Mouse (Mus musculus) MEL (cell line): ENCODE data around the gene Lpcat2b. TPM values are rescaled to one million over a fixed set of nuclear protein-coding genes. Genes with fewer than 3 reads are reported as not detected.

Experiments
- DNase-seq: peaks from one replicate; pipeline ENCODE4 v3.0.0; 2011; ENCODE audit warnings: low read depth, low spot score
- H3K27ac ChIP-seq: 2 replicates; pipeline ENCODE4 v1.5.1; 2012; ENCODE audit warnings: low read depth, mild to moderate bottlenecking, control low read depth, low read length, moderate library complexity; ENCODE audit not compliant: control insufficient read depth
- H3K27me3 ChIP-seq, 2 experiments: fragments of 150-350 bp in 1 of 2; sonication (generic) in 1 of 2; 2 replicates each; pipeline ENCODE4 v1.6.1; 2012; ENCODE audit warnings: low read length in 2 of 2, mild to moderate bottlenecking in 2 of 2, improper control_type of control experiment in 1 of 2, moderate library complexity in 1 of 2; ENCODE audit not compliant: insufficient read depth in 2 of 2, control insufficient read depth in 1 of 2
- H3K36me3 ChIP-seq, 2 experiments: 2 replicates each; pipeline ENCODE4 v1.6.1; 2012 to 2014; ENCODE audit warnings: low read length in 2 of 2, improper control_type of control experiment in 1 of 2, inconsistent platforms in 1 of 2, mild to moderate bottlenecking in 1 of 2; ENCODE audit not compliant: insufficient read depth in 2 of 2, control insufficient read depth in 1 of 2
- H3K4me1 ChIP-seq, 2 experiments: fragments of 150-350 bp in 1 of 2; sonication (generic) in 1 of 2; 2 replicates each; pipeline ENCODE4 v1.6.1; 2012; ENCODE audit warnings: low read length in 2 of 2, improper control_type of control experiment in 1 of 2, mild to moderate bottlenecking in 1 of 2; ENCODE audit not compliant: insufficient read depth in 2 of 2, control insufficient read depth in 1 of 2
- H3K4me3 ChIP-seq, 2 experiments: fragments of 150-350 bp in 1 of 2; sonication (generic) in 1 of 2; 2 replicates each; pipeline ENCODE4 v1.5.1; 2012; ENCODE audit warnings: low read depth in 2 of 2, low read length in 2 of 2, mild to moderate bottlenecking in 2 of 2, moderate library complexity in 2 of 2, control low read depth in 1 of 2, improper control_type of control experiment in 1 of 2; ENCODE audit not compliant: control insufficient read depth in 1 of 2, insufficient read depth in 1 of 2
- H3K79me2 ChIP-seq: 2 replicates; pipeline ENCODE4 v1.6.1; 2012; ENCODE audit warnings: mild to moderate bottlenecking, low read length, moderate library complexity; ENCODE audit not compliant: control insufficient read depth, poor library complexity, insufficient read depth
- H3K9ac ChIP-seq: 2 replicates; pipeline ENCODE4 v1.6.1; 2012; ENCODE audit warnings: low read depth, mild to moderate bottlenecking, control low read depth, low read length, moderate library complexity; ENCODE audit not compliant: control insufficient read depth, poor library complexity, severe bottlenecking
- H3K9me3 ChIP-seq: fragments of 150-350 bp; sonication (generic); replicated peaks from 2 replicates; pipeline ENCODE4 v1.6.1; 2012; ENCODE audit warnings: mild to moderate bottlenecking, low read length, improper control_type of control experiment, moderate library complexity; ENCODE audit not compliant: insufficient read depth
- BHLHE40 ChIP-seq: IDR thresholded peaks from 2 replicates; pipeline ENCODE4 v1.6.1; 2012; ENCODE audit warnings: low read depth, mild to moderate bottlenecking, inconsistent platforms, low read length, improper control_type of control experiment, borderline replicate concordance
- CHD1 ChIP-seq: IDR thresholded peaks from 2 replicates; pipeline ENCODE4 v1.6.1; 2012; ENCODE audit warnings: low read depth, mild to moderate bottlenecking, inconsistent platforms, low read length, improper control_type of control experiment
- CHD2 ChIP-seq: IDR thresholded peaks from 2 replicates; pipeline ENCODE4 v1.6.1; 2011; ENCODE audit warnings: low read length, improper control_type of control experiment
- CTCF ChIP-seq, 3 experiments: IDR thresholded peaks in 2 of 3; conservative IDR thresholded peaks in 1 of 3; 2 replicates each; pipeline ENCODE4 v1.5.1; 2011 to 2012; ENCODE audit warnings: low read length in 3 of 3, low read depth in 2 of 3, mild to moderate bottlenecking in 2 of 3, improper control_type of control experiment in 1 of 3, inconsistent platforms in 1 of 3, mixed read lengths in 1 of 3, moderate library complexity in 1 of 3; ENCODE audit not compliant: control insufficient read depth in 1 of 3, insufficient read depth in 1 of 3, poor library complexity in 1 of 3, severe bottlenecking in 1 of 3
- ELF1 ChIP-seq: IDR thresholded peaks from 2 replicates; pipeline ENCODE4 v1.6.1; 2014; ENCODE audit warnings: low read depth, mild to moderate bottlenecking, inconsistent platforms, low read length, improper control_type of control experiment, moderate library complexity
- EP300 ChIP-seq, 2 experiments: IDR thresholded peaks; 2 replicates each; pipeline ENCODE4 v1.6.1; 2011; ENCODE audit warnings: improper control_type of control experiment in 2 of 2, low read length in 2 of 2, low read depth in 1 of 2, mild to moderate bottlenecking in 1 of 2
- ETS1 ChIP-seq: IDR thresholded peaks from 2 replicates; pipeline ENCODE4 v1.6.1; 2012; ENCODE audit warnings: low read depth, mild to moderate bottlenecking, inconsistent platforms, low read length, improper control_type of control experiment, moderate library complexity
- GABPA ChIP-seq: IDR thresholded peaks from 2 replicates; pipeline ENCODE4 v1.6.1; 2012; ENCODE audit warnings: low read depth, mild to moderate bottlenecking, inconsistent platforms, low read length, improper control_type of control experiment, moderate library complexity
- GATA1 ChIP-seq: IDR thresholded peaks from 2 replicates; pipeline ENCODE4 v1.6.1; 2011; ENCODE audit warnings: low read depth, low read length, improper control_type of control experiment
- KAT2A ChIP-seq: conservative IDR thresholded peaks from 2 replicates; pipeline ENCODE4 v1.6.1; 2012; ENCODE audit warnings: low read depth, low read length, improper control_type of control experiment, inconsistent platforms
- MAFK ChIP-seq: IDR thresholded peaks from 2 replicates; pipeline ENCODE4 v1.6.1; 2011; ENCODE audit warnings: low read depth, mild to moderate bottlenecking, low read length, improper control_type of control experiment, borderline replicate concordance
- MXI1 ChIP-seq: IDR thresholded peaks from 2 replicates; pipeline ENCODE4 v1.6.1; 2011; ENCODE audit warnings: mild to moderate bottlenecking, low read depth, low read length, improper control_type of control experiment
- MYC ChIP-seq: IDR thresholded peaks from 2 replicates; pipeline ENCODE4 v1.6.1; 2011; ENCODE audit warnings: low read depth, mild to moderate bottlenecking, low read length, improper control_type of control experiment, moderate library complexity
- NELFE ChIP-seq: IDR thresholded peaks from 2 replicates; pipeline ENCODE4 v1.6.1; 2011; ENCODE audit warnings: low read depth, low read length, improper control_type of control experiment
- NRF1 ChIP-seq: IDR thresholded peaks from 2 replicates; pipeline ENCODE4 v1.6.1; 2014; ENCODE audit warnings: low read depth, mild to moderate bottlenecking, inconsistent platforms, low read length, improper control_type of control experiment, moderate library complexity; ENCODE audit not compliant: poor library complexity, insufficient read depth, severe bottlenecking
- RCOR1 ChIP-seq: IDR thresholded peaks from 2 replicates; pipeline ENCODE4 v1.6.1; 2012; ENCODE audit warnings: low read depth, mild to moderate bottlenecking, inconsistent platforms, low read length, improper control_type of control experiment
- SIN3A ChIP-seq: IDR thresholded peaks from 2 replicates; pipeline ENCODE4 v1.6.1; 2012; ENCODE audit warnings: low read length, improper control_type of control experiment, inconsistent platforms
- SMC3 ChIP-seq: IDR thresholded peaks from 2 replicates; pipeline ENCODE4 v1.6.1; 2011; ENCODE audit warnings: low read depth, low read length, improper control_type of control experiment
- TAL1 ChIP-seq: IDR thresholded peaks from 2 replicates; pipeline ENCODE4 v1.6.1; 2012; ENCODE audit warnings: mild to moderate bottlenecking, inconsistent platforms, low read length, moderate library complexity, mixed read lengths
- TBP ChIP-seq: IDR thresholded peaks from 2 replicates; pipeline ENCODE4 v1.8.0; 2011; ENCODE audit warnings: low read depth, low read length, improper control_type of control experiment
- TCF12 ChIP-seq: IDR thresholded peaks from 2 replicates; pipeline ENCODE4 v1.6.1; 2014; ENCODE audit warnings: low read depth, mild to moderate bottlenecking, inconsistent platforms, low read length, improper control_type of control experiment, moderate library complexity
- USF1 ChIP-seq: IDR thresholded peaks from 2 replicates; pipeline ENCODE4 v1.6.1; 2014; ENCODE audit warnings: low read depth, mild to moderate bottlenecking, inconsistent platforms, low read length, improper control_type of control experiment, moderate library complexity
- ZC3H11A ChIP-seq: IDR thresholded peaks from 2 replicates; pipeline ENCODE4 v1.6.1; 2012; ENCODE audit warnings: low read depth, mild to moderate bottlenecking, inconsistent platforms, low read length, improper control_type of control experiment
- ZMIZ1 ChIP-seq: IDR thresholded peaks from 2 replicates; pipeline ENCODE4 v1.6.1; 2012; ENCODE audit warnings: low read depth, mild to moderate bottlenecking, inconsistent platforms, low read length, improper control_type of control experiment, moderate library complexity
- ZNF384 ChIP-seq: IDR thresholded peaks from 2 replicates; pipeline ENCODE4 v1.6.1; 2012; ENCODE audit warnings: low read depth, mild to moderate bottlenecking, inconsistent platforms, low read length, improper control_type of control experiment
- polyA plus RNA-seq, 2 experiments: library from polyadenylated mRNA; stranded (reverse) in 1 of 2; unstranded in 1 of 2; fragments of >175 nt in 1 of 2; fragments of >200 nt in 1 of 2; gene quantifications; 2 replicates each; pipeline versions ENCODE4 v1.2.1 to v1.2.4; 2012; ENCODE audit warnings: low replicate concordance in 2 of 2, low read depth in 1 of 2; ENCODE audit not compliant: insufficient read length in 2 of 2, insufficient read depth in 1 of 2, missing spikeins in 1 of 2
- total RNA-seq: library from RNA; depleted of rRNA; stranded (reverse); fragments of 300-350 nt; gene quantifications from 2 replicates; pipeline ENCODE4 v1.2.3, GENCODE M21; 2012

Lpcat2b gene
- total and polyA plus RNA-seq, 3 experiments = not detected

DNA sequence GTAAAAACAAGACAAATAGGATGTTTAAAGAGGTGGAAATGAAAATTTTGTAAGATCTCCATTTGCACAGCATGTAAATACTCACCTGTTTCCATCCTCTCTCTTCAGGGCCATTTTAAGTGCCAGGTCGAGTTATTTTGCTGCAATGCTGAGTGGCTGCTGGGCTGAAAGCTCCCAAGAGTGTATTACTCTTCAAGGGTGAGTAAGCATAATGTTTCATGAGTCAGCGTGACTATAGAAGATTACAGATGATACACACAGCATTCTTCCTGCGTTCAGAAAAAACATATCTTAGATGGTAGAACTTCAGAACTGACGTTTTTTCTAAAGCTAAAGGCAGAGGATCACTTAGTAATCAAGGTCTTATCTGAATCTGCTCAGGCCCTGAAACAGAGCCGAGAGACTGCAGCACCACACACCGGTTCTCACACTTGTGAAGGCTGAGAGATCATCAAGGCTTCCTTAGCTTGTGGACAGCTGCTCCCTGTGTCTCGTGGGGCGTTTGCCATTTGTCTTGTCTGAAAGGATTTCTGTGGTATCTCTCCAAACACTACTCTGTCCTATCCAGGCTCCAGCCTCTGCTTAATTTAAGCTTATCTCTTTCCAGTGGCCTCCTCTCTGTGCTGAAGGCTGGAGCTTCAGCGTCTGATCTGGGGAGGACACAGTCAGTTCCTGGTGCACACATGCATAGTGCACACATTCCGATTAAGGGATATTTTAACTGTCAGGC, 39.4 kb downstream of the Lpcat2b start (continued):
- TF ChIP-seq BHLHE40 = 0 out of 2 replicates have a peak, but pooled peaks have one; percentile 32
- TF ChIP-seq USF1 = no peak
- no peak for TF ChIP-seq NELFE
- TF ChIP-seq EP300 (IDR thresholded peaks at IDR 0.05; ENCODE audit: low read depth in 1 of 2, low read length in 2 of 2) = peak in 1 of 2 experiments; percentile 38; a peak in 3 of 4 replicates
- peak; percentile 18 for TF ChIP-seq TAL1
- peak; percentile 56 for TF ChIP-seq SIN3A
- TF ChIP-seq SMC3 = no peak
- TF ChIP-seq KAT2A = no peak
- TF ChIP-seq MAFK = peak; percentile 76
- peak; percentile 73 for TF ChIP-seq GATA1
- peak; percentile 68 for TF ChIP-seq ZNF384
- no peak for TF ChIP-seq ZC3H11A
- TF ChIP-seq MYC = peak; percentile 44; the same call in 1 of the 2 replicates

DNA sequence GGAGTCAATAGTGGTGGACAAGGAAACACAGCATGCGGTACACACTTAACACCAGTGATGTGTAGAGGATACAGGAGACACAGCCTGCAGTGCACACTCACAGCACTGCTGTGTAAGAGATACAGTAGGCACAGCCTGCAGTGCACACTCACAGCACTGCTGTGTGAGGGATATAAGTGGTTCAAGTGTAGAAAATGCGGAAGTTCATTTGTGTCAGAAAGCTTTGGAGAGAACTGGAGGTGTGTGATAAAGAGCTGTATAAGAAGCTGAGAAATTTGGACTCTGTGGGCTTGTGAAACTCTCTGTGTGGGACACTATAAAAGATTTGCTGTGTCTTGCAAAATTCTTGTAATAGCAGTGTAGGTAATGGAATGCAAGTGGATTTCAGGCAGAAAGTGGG, 48.8 kb downstream of the Lpcat2b start:
- Histone ChIP-seq H3K4me1 (peaks cover 2 to 6% of the 10 kb centered on the region in 2 experiments), H3K27ac (peak overlapping the region; percentile 16; the same call in 1 of the 2 replicates), H3K79me2 (no peaks in the 10 kb centered on the region), H3K9me3 (no peaks in the 10 kb centered on the region), H3K4me3 (no peak overlapping the region)
- DNase-seq = peak; percentile 89
- peak; percentile 61; the same call in 1 of the 2 replicates for TF ChIP-seq ELF1
- no peak for TF ChIP-seq CHD2
- peak; percentile 38; the same call in 1 of the 2 replicates for TF ChIP-seq SIN3A
- no peak for TF ChIP-seq GABPA
- no peak for TF ChIP-seq CHD1
- no peak for TF ChIP-seq MXI1
- TF ChIP-seq ETS1 = no peak
- peak; percentile 72 to 93 for TF ChIP-seq EP300 (IDR thresholded peaks at IDR 0.05; ENCODE audit: low read depth in 1 of 2, low read length in 2 of 2)
- TF ChIP-seq NRF1 = no peak
- TF ChIP-seq GATA1 = peak; percentile 72
- no peak for TF ChIP-seq ZMIZ1
- peak; percentile 49; the same call in 1 of the 2 replicates for TF ChIP-seq TBP
- TF ChIP-seq TCF12 = peak; percentile 80
- TF ChIP-seq TAL1 = peak; percentile 64
- peak; percentile 69; the same call in 1 of the 2 replicates for TF ChIP-seq RCOR1
- peak; percentile 61 for TF ChIP-seq BHLHE40
- no peak for TF ChIP-seq CTCF (IDR thresholded peaks at IDR 0.05 in 2 of 3, conservative IDR thresholded peaks at IDR 0.05 in 1 of 3; ENCODE audit: control insufficient read depth in 1 of 3, insufficient read depth in 1 of 3, low read depth in 2 of 3, low read length in 3 of 3, poor library complexity in 1 of 3, severe bottlenecking in 1 of 3)
- TF ChIP-seq, all 39 proteins: peak for 9
- H3K36me3 ChIP-seq = peaks cover 0 to 18% of the 10 kb centered on the region in 2 experiments; a peak in 2 of 4 replicates
- H3K27me3 ChIP-seq = no peaks in the 10 kb centered on the region
- H3K9ac ChIP-seq = no peak overlapping the region
